Mouse (Mus musculus) c-Kit-positive CD71-positive TER-119-positive erythroid progenitor cells, embryonic 14.5 days (primary cell): ENCODE results near the gene Plpp6.
A peak's percentile ranks its signal among the peaks of the same experiment; 100 is the strongest.
"Not testable (repeated sequence)": the region's sequence is repeated elsewhere in the genome, so short reads cannot be mapped to it uniquely, and the experiment has no call there.

Source experiments
- DNase-seq: peaks from one replicate; pipeline ENCODE4 v3.0.0-alpha.2; 2013; ENCODE audit warnings: low spot score

The Plpp6 gene

DNA sequence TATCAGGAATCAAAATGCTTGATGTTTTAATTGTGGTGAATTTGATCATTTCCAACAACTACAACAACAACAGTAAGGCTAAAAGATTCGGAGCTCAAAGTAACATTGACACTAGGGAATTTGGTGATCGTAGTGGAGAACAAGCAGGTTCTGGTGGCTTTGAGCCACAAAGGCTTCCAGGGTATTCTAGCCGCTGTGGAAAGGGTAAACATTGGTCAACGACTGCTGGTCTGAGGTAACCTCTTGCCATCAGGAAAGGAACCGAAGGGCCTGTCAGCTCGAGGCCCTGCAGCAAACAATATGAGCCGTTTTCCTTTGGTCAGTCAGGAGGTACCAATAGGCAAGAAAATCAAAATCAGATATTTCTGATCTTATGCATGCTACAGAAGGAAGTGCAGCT, 18.9 kb downstream of the Plpp6 start:
- DNase-seq, result no peak

DNA sequence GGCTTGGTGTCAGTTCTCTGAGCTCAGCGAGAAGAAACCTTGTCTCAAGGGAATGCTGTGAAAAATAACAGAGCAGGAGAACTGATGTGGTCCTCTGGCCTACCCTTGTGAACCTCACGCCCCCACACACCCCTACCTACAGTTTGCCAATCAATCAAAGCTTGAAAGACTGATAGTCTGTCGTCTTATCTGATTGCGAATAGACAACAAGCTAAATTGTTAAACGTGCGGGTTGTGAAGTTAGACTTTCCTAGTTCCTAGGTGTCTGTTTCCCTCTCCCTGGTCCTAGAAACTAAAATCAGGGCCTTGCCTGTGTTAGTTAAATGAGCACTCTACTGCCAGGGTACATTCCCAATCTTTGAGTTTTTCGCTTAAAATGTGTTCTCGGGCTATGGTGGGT, 25.8 kb downstream of the Plpp6 start:
- no peak for DNase-seq

DNA sequence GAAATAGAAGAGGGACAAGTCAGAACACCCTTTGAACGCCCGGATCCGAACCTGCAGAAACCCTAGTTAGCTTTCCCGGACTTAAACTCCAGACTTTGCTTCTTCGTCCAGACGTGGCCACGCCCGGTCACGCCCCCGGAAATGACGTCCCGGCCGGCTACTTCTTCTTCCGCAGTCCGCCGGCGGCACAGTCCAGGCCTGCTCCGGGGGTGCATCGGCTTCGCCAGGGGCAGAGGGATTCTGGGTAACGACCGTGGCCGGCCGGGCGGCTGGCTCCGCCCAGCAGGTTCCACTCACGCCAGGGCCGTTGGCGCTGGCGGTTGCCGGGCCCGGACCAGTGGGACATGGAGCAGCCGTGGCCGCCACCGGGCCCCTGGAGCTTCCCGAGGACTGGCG, 26.4 kb downstream of the Plpp6 start, which contains the start of gene Cdc37l1:
TSS of gene Cdc37l1 (plus strand) at position 159 of the 396 bp plus-strand sequence.
- DNase-seq, result peak; percentile 93

DNA sequence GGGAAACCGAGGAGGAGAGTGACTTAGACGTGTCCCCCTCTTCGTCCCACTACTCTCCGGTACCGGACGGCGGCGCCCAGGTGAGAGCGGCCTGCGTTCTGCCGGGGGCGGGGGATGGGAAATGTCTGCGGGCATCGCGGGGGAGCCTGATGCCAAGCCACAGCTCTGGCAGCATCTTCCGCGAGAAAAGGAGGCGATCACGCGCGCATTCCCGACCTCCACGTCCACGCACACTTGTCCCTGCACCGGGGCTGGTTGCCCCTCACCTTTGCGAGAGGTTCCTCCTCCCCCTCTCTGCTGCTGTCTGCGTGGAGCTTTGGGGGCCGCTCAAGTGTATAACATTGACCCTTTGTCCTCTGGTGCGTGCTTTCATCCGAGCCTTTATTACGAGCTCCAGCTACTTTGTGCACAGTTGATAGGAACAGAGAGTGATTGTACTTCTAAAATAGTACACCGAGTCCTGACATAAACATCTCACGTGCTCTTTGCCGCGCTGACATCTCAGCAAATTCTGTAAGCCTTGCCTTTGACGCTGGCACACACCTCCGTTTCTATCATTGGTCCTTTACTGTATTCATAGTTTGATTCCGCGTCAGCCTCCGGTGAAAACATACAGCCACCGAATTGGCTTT, 27.0 kb downstream of the Plpp6 start:
- peak; percentile 45 for DNase-seq

DNA sequence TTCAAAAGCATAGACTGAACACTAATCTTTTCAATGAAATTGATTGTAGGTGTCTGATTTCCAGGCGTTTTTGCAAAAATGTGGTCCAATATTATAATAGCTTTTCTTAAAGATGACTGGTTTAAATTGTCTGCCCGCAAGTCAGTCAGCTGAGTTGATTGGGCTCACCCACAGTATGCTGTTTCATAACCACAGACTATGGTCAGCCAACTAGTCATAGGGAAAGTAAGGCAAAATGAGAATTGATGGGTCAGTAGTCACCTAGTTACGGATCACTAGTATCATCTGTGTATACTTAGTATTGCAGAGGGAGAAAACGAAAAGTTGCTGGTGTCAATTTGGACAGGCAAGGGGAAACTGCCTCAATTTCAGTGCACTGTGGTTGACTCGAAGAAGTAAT, 27.6 kb downstream of the Plpp6 start:
- no peak for DNase-seq

DNA sequence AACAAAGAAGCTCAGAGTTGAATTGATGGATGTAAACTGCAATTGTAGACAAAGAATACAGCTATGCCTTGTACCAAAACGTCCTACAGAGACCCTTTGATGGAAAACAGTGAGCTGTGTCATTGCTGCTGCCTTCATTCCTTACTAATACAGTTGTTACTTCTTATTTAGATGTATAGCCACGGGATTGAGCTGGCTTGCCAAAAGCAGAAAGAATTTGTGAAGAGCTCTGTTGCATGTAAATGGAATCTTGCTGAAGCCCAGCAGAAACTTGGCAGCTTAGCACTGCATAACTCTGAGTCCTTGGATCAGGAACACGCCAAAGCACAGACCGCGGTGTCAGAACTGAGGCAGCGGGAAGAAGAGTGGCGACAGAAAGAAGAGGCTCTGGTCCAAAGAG, 31.1 kb downstream of the Plpp6 start:
- DNase-seq, result no peak

DNA sequence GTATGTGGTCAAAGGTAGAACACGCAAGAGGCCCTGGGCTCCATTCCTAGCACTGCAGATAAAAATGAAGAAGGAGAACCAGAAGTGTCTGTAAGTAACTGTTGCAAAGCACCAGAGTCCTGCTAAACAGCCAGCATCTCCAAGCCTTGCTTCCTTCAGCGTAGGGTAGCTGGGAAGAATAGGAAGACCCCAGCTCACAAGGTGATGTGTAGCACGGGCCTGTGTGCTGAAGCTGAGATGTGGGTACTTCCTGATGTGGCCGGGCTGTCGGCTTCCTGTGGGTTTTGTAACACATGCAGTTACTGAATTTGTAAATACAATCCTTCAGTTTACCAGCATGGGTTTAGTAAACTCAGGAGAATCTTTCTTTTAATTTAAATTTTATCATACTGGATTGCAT, 31.6 kb downstream of the Plpp6 start:
- DNase-seq, result no peak

DNA sequence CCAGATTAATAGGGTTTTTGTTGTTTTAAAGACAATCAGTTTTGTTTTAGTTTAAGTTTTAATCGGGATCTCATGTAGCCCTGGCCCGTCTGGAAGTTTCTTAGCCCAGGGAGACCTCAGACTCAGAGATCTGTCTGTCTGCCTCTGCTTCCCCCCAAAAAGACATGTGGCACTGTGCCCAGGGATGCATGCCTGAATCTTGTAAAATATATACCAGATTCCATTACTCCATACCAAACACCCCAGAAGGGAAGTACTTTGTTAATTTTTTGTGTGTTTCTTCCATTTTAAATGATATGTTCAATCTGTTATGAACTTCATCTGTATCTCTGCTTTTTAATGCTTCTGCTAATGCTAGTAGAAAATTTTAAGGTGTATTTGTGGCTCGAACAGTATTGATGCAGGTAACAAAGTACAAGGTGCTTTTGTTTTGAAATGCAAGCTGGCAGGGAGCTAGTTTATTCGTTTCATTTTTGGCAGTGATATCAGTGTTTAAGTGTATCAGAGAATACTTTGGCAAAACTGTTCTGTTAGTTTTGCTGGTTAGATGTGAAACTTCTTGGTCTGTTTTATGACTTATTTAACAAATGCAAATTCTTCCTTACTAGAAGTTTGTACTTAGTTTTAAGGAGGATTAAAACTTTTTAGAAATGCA, 34.4 kb downstream of the Plpp6 start:
- DNase-seq, result no peak

DNA sequence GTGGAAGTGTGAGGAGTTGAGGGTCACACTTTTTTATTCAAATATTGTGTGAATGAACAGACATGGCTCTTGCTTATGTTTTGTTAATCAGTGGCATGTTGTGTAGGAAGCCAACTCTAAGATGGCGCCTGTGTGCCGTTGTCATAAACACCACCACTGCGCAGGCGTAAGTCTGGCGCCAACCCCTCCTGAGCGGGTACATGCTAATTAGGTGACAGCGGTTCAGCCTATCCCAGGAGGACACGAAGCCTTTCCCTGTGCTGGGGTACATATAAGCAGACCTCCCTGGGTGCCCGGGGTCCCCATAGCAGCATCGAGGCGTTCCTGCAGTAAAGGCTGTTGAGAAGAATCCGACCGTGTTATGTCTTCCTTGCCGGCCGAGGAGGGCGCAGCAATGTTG, 36.6 kb downstream of the Plpp6 start:
- DNase-seq, result not testable (repeated sequence)

DNA sequence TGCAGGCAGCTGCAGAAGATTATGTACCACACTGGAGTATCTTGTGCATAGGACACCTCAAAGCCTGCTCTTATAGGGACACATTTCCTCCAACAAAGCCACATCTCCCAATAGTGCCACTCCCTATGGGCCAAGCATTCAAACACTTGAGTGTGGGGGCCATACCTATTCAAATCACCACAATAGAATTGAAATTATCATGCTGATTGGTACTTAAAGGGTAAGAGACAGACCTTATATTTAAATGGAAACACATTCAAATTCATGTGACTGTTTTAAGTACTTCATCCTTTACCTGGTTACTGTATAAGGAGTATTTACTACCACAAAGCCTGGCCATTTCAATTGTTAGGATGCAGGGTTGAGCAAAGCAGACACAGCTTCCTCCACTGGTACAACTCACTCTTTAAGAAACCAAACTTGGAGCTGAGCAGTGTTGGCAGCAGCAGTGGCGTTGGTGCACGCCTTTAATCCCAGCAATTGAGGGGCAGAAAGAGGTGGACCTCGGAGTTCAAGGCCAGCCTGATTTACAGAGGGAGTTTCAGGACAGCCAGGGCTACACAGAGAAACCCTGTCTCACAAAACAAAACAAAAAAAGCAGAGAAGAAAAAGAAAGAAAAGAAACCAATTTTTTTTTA, 44.4 kb downstream of the Plpp6 start:
- DNase-seq, result no peak

DNA sequence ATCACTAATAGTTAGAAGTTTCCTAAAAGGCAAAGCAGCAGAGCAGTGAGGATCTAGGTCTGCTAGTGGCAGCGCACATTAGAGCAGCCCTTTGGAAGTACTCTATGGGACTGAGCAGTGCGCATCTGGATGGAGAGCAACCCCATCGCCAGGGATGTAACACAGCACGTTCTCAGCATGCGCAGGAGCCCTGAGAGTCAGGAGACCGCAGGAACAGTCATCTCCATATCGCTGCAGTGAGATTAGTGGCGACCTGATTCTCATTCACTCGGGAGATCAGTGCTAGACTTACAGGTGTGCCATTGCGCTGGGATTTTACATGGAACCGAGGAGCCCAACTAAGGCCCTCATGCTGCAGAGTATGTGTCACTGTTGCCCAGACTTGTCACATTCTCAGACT, 45.3 kb downstream of the Plpp6 start:
- no peak for DNase-seq

DNA sequence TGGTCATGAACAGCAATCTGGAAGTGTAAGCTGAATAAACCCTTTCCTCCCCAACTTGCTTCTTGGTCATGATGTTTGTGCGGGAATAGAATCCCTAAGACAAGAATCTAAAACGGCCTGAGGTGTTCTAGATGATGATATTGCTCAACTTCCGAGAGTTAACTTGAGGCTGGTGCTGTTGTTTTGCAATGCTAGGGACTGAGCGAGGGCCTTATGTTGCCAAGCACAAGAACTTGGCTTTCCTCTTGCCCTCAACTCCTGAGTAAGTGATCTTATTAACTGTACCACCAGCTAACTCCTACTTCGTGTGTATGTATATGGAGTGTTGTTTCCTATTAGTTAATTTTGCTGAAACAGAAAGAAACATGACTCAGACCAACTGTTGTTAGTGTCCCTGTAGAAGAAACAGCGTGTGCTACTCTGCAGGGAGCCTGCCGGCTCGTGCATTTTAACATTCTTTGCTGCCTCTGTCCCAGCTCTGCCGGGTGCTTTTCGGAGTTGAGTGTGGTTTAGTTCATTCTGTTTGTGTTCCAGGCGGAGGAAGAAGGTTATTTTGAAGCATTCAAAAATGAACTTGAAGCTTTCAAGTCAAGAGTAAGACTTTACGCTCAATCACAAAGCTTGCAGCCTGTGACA, 47.7 kb downstream of the Plpp6 start:
- DNase-seq, result no peak

DNA sequence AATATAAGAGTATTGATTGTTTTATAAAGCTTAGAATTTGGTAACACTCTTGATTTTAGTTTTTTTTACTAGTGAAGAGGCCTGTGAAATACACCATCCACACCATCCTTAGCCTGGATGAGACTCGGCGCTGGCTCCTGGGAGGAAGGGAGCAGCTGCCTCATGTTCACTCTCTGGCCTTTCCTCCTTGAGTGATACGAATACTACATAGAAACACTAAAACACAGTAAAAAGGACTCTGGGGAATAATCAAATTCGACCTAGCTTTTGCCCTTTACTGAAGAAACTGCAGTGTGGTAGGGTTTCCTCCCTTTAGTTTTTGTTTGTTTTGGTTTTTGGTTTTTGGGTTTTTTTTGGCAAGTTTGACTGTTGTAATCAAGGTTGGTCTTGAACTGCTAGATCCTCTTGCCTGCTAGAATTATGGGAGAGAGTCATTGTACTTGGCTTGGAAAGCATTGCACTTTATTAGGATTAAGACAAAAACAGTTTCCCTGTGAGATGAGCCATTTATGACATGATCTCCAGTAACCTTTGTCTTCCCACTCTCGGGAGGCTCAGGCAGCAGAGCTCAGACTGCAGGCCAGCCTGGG, 50.8 kb downstream of the Plpp6 start:
- no peak for DNase-seq

DNA sequence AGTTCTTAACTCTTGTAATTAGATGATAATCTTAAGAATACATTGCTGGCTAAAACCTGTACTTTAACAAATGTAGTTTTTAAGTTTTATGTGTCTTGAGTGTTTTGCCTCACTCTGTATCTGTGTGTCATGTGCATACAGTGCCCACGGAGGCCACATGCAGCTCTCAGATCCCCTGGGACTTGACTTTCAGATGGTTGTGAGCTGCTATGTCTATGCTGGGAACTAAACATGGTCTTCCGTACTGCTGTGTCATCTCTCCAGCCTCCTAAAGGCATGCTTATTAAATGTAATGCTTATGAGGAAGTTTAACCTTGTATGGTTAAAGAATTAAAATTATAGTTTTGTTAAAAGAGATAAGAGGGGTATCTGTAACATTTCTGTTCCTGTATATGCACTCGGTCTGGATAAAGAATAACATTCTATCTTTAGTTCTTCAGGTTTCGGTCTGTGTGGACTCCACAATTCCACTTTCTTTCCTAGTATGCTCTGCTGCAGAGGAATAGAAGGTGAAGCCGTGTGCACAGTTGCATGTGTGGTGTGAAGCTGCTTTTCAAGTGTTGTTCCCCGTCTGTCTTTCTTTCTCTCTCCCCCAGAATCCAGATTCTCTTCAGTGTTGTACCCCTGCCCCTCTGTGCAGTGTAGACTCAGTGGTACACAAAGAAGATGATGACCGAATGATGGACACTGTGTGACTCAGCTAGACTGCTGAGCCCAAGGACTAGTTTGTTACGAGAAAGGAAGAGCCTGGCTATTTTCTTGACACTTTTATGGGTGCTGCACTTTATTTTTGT, 51.9 kb downstream of the Plpp6 start:
- no peak for DNase-seq

DNA sequence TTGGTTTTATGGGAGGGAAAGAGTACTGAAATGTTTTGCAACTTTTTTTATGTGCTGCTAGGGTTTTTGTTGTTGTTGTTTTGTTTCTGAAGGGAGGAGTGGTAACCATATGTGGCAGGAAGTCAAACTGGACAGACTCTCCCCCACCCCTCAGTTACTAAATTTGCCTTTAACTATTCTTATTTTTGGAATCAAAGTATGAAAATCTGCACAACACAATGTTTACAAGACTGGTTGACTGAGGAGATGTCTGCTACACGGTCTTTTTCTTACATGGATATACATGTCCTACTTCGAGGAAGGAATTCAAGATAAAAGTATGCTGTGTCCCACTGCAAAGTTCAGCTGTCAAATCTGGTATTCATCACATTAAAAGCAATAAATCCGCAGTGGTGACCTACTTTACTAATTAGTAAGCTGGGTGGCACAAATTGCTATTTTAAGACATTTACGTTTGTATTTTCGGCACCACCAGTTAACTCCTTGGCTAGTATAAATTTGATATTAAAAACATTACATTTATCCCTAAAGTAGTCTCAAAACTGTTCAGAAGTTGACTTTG, 52.5 kb downstream of the Plpp6 start:
- no peak for DNase-seq
